ENCODE assay signal across 8 mouse cellular contexts in genomic region chr8:71629781-71630212, GRCm38 (mm10). TPM values are rescaled to one million over a fixed set of nuclear protein-coding genes. Genes with fewer than 3 reads are reported as not detected.
DNase-seq lines count a peak whose midpoint lies in the region; ATAC-seq lines count a peak whose summit lies in the region.

No protein-coding gene starts in this region.

- DNase-seq in adrenal gland, adult (ENCODE audit: inconsistent age in 2 of 2, low spot score in 1 of 2), result peak; percentile 84 to 88
- DNase-seq in adrenal gland, postnatal 4 days (ENCODE audit: low spot score in 2 of 2), result no peak
- DNase-seq in adrenal gland, postnatal 25 days, result peak; percentile 71
- DNase-seq in forebrain, embryonic 14.5 days (ENCODE audit: low spot score), result peak; percentile 66
- DNase-seq in liver, result peak; percentile 68

- peaks cover 6% of the 10 kb centered on the region for H3K27me3 ChIP-seq in forebrain, embryonic 14.5 days (replicated peaks; ENCODE audit: control insufficient read depth, insufficient read depth, low read length)
- peaks cover 51% of the 10 kb centered on the region for H3K27me3 ChIP-seq in hindbrain, embryonic 12.5 days
- H3K27me3 ChIP-seq in neural tube, embryonic 12.5 days (replicated peaks), result peaks cover 41% of the 10 kb centered on the region

- ATAC-seq in forebrain, embryonic 14.5 days, result peak; percentile 36
- peak; percentile 45 for ATAC-seq in hindbrain, embryonic 12.5 days (ENCODE audit: low FRiP score)
- ATAC-seq in neural tube, embryonic 12.5 days (ENCODE audit: low FRiP score, low read depth), result peak; percentile 27
- ATAC-seq in erythroid progenitor cell, adult 5-6 weeks (replicated peaks; ENCODE audit: low FRiP score, poor library complexity, severe bottlenecking), result no peak

- peak overlapping the region; percentile 68 for H3K9ac ChIP-seq in forebrain, embryonic 14.5 days (ENCODE audit: low read length)
- peak overlapping the region; percentile 32; the same call in 1 of the 2 replicates for H3K9ac ChIP-seq in hindbrain, embryonic 12.5 days
- peak overlapping the region; percentile 56; the same call in 1 of the 2 replicates for H3K9ac ChIP-seq in neural tube, embryonic 12.5 days

- H3K27ac ChIP-seq in forebrain, embryonic 14.5 days (ENCODE audit: low read depth, low read length), result 0 out of 2 replicates have a peak overlapping the region, but pooled peaks have one; percentile 46
- H3K27ac ChIP-seq in hindbrain, embryonic 12.5 days, result peak overlapping the region; percentile 73; the same call in 1 of the 2 replicates
- no peak overlapping the region for H3K27ac ChIP-seq in neural tube, embryonic 12.5 days

- H3K4me3 ChIP-seq in forebrain, embryonic 14.5 days (ENCODE audit: low read depth, low read length), result peak overlapping the region; percentile 43
- H3K4me3 ChIP-seq in hindbrain, embryonic 12.5 days, result peak overlapping the region; percentile 49
- peak overlapping the region; percentile 49 for H3K4me3 ChIP-seq in neural tube, embryonic 12.5 days

- H3K9me3 ChIP-seq in forebrain, embryonic 14.5 days (replicated peaks; ENCODE audit: control insufficient read depth, low read length), result no peaks in the 10 kb centered on the region; the same call in 1 of the 2 replicates
- no peaks in the 10 kb centered on the region; the same call in none of the 2 replicates for H3K9me3 ChIP-seq in hindbrain, embryonic 12.5 days (replicated peaks)
- H3K9me3 ChIP-seq in neural tube, embryonic 12.5 days, result peaks cover 10% of the 10 kb centered on the region

- H3K4me2 ChIP-seq in forebrain, embryonic 14.5 days (ENCODE audit: low read length), result peak overlapping the region; percentile 93
- peak overlapping the region; percentile 71 for H3K4me2 ChIP-seq in hindbrain, embryonic 12.5 days (replicated peaks)
- peak overlapping the region; percentile 88 for H3K4me2 ChIP-seq in neural tube, embryonic 12.5 days (replicated peaks)

- whole genome bisulfite sequencing in forebrain, embryonic 14.5 days, result 4% methylated on average over 25 of the region's 25 CpGs
- 5% methylated on average over 25 of the region's 25 CpGs for WGBS in hindbrain, embryonic 12.5 days
- 2% methylated on average over 25 of the region's 25 CpGs for WGBS in neural tube, embryonic 12.5 days

- H3K4me1 ChIP-seq in forebrain, embryonic 14.5 days (ENCODE audit: control insufficient read depth, insufficient read depth, low read length), result peaks cover 13% of the 10 kb centered on the region
- H3K4me1 ChIP-seq in hindbrain, embryonic 12.5 days, result peaks cover 26% of the 10 kb centered on the region
- peaks cover 17% of the 10 kb centered on the region for H3K4me1 ChIP-seq in neural tube, embryonic 12.5 days

- peaks cover 15% of the 10 kb centered on the region for H3K36me3 ChIP-seq in forebrain, embryonic 14.5 days (ENCODE audit: control insufficient read depth, insufficient read depth, low read length)
- H3K36me3 ChIP-seq in hindbrain, embryonic 12.5 days, result peaks cover 8% of the 10 kb centered on the region
- peaks cover 1% of the 10 kb centered on the region; the same call in 1 of the 2 replicates for H3K36me3 ChIP-seq in neural tube, embryonic 12.5 days

RNA-seq across cellular contexts. Expression of gene Colgalt1, which starts 19.0 kb away (rescaled TPM):
- 10 to 100 TPM; 74.6 to 78.2 TPM for total RNA-seq in adrenal gland, postnatal 4 days (2021)
- 64.6 and 66.2 TPM in 2 replicates for total RNA-seq in adrenal gland, postnatal 25 days (2021)
- polyA plus RNA-seq in forebrain, embryonic 14.5 days (2014; fragmentation: Nextera tagmentation; extraction: Ambion mirVana), result 45.3 and 47.2 TPM in 2 replicates
- polyA plus RNA-seq in hindbrain, embryonic 12.5 days (2016; fragmentation: Nextera tagmentation; extraction: Ambion mirVana), result 63.7 and 65.9 TPM in 2 replicates
- 60.9 and 67.2 TPM in 2 replicates for polyA plus RNA-seq in neural tube, embryonic 12.5 days (2016; fragmentation: Nextera tagmentation; extraction: Ambion mirVana)
- 5.9 and 19.5 TPM in 2 replicates for total RNA-seq in erythroid progenitor cell, adult 5-6 weeks (2015; ENCODE audit: low replicate concordance)
- total RNA-seq in erythroid progenitor cell, adult 5-6 weeks (2017; ENCODE audit: low replicate concordance), result 9.2 and 11.0 TPM in 2 replicates

RNA-seq across cellular contexts. Expression of gene Fam129c, which starts 32.3 kb away (rescaled TPM):
- total RNA-seq in adrenal gland, postnatal 4 days (2021), result 1 to 10 TPM; 3.4 to 4.3 TPM
- 4.0 TPM in 2 replicates for total RNA-seq in adrenal gland, postnatal 25 days (2021)
- polyA plus RNA-seq in forebrain, embryonic 14.5 days (2014; fragmentation: Nextera tagmentation; extraction: Ambion mirVana), result 4.1 and 4.5 TPM in 2 replicates
- polyA plus RNA-seq in hindbrain, embryonic 12.5 days (2016; fragmentation: Nextera tagmentation; extraction: Ambion mirVana), result 5.3 and 6.3 TPM in 2 replicates
- 4.9 and 6.1 TPM in 2 replicates for polyA plus RNA-seq in neural tube, embryonic 12.5 days (2016; fragmentation: Nextera tagmentation; extraction: Ambion mirVana)
- 54.1 and 135 TPM in 2 replicates for total RNA-seq in erythroid progenitor cell, adult 5-6 weeks (2015; ENCODE audit: low replicate concordance)
- total RNA-seq in erythroid progenitor cell, adult 5-6 weeks (2017; ENCODE audit: low replicate concordance), result 7.4 and 32.9 TPM in 2 replicates

RNA-seq across cellular contexts. Expression of gene Pgls, which starts 37.8 kb away (rescaled TPM):
- 100 to 1,000 TPM; 136 to 144 TPM for total RNA-seq in adrenal gland, postnatal 4 days (2021)
- 145 and 153 TPM in 2 replicates for total RNA-seq in adrenal gland, postnatal 25 days (2021)
- polyA plus RNA-seq in forebrain, embryonic 14.5 days (2014; fragmentation: Nextera tagmentation; extraction: Ambion mirVana), result 233 and 279 TPM in 2 replicates
- polyA plus RNA-seq in hindbrain, embryonic 12.5 days (2016; fragmentation: Nextera tagmentation; extraction: Ambion mirVana), result 197 and 202 TPM in 2 replicates
- polyA plus RNA-seq in neural tube, embryonic 12.5 days (2016; fragmentation: Nextera tagmentation; extraction: Ambion mirVana), result 198 and 217 TPM in 2 replicates
- 31.4 and 36.9 TPM in 2 replicates for total RNA-seq in erythroid progenitor cell, adult 5-6 weeks (2015; ENCODE audit: low replicate concordance)
- total RNA-seq in erythroid progenitor cell, adult 5-6 weeks (2017; ENCODE audit: low replicate concordance), result 14.8 and 31.8 TPM in 2 replicates

RNA-seq across cellular contexts. Expression of gene Unc13a, which starts 41.8 kb away (rescaled TPM):
- total RNA-seq in adrenal gland, postnatal 4 days (2021), result 10 to 100 TPM; 11.7 to 12.9 TPM
- 8.3 and 8.4 TPM in 2 replicates for total RNA-seq in adrenal gland, postnatal 25 days (2021)
- polyA plus RNA-seq in forebrain, embryonic 14.5 days (2014; fragmentation: Nextera tagmentation; extraction: Ambion mirVana), result 13.9 and 16.7 TPM in 2 replicates
- polyA plus RNA-seq in hindbrain, embryonic 12.5 days (2016; fragmentation: Nextera tagmentation; extraction: Ambion mirVana), result 13.9 and 16.1 TPM in 2 replicates
- polyA plus RNA-seq in neural tube, embryonic 12.5 days (2016; fragmentation: Nextera tagmentation; extraction: Ambion mirVana), result 16.3 and 16.7 TPM in 2 replicates
- not detected in 2 replicates for total RNA-seq in erythroid progenitor cell, adult 5-6 weeks (2015; ENCODE audit: low replicate concordance)
- total RNA-seq in erythroid progenitor cell, adult 5-6 weeks (2017; ENCODE audit: low replicate concordance), result not detected in 2 replicates

RNA-seq across cellular contexts. Expression of gene Jak3, which starts 46.3 kb away (rescaled TPM):
- 10 to 100 TPM; 17.7 to 19.3 TPM for total RNA-seq in adrenal gland, postnatal 4 days (2021)
- 11.7 and 14.3 TPM in 2 replicates for total RNA-seq in adrenal gland, postnatal 25 days (2021)
- 1.4 and 2.1 TPM in 2 replicates for polyA plus RNA-seq in forebrain, embryonic 14.5 days (2014; fragmentation: Nextera tagmentation; extraction: Ambion mirVana)
- 3.7 and 3.8 TPM in 2 replicates for polyA plus RNA-seq in hindbrain, embryonic 12.5 days (2016; fragmentation: Nextera tagmentation; extraction: Ambion mirVana)
- polyA plus RNA-seq in neural tube, embryonic 12.5 days (2016; fragmentation: Nextera tagmentation; extraction: Ambion mirVana), result 3.8 and 4.2 TPM in 2 replicates
- 2.1 and 5.4 TPM in 2 replicates for total RNA-seq in erythroid progenitor cell, adult 5-6 weeks (2015; ENCODE audit: low replicate concordance)
- 0.68 and 0.90 TPM in 2 replicates for total RNA-seq in erythroid progenitor cell, adult 5-6 weeks (2017; ENCODE audit: low replicate concordance)

Comparison
In these comparisons a context has a peak if more than half of its experiments do, and no peak if none do; other contexts are left out.
1. DNase-seq: peak in adrenal gland, adult (2 of 2), adrenal gland, postnatal 25 days (single experiment), forebrain, embryonic 14.5 days (single experiment) and liver (single experiment); none in adrenal gland, postnatal 4 days (0 of 2).
2. Peak in every context shown above with its lines, with median percentiles within 50 percentile points of each other: H3K4me2 ChIP-seq, H3K4me3 ChIP-seq and H3K9ac ChIP-seq.